Mouse (Mus musculus) limb, embryonic 13.5 days (tissue): ENCODE results near the gene Sdk2. TPM values are rescaled to one million over a fixed set of nuclear protein-coding genes. Genes with fewer than 3 reads are reported as not detected.

Experiments used
- ATAC-seq: fragments of 200-750 bp; cut with Nextera tagmentation; 2 replicates; pipeline ENCODE4 v1.8.0; 2017; ENCODE audit warnings: low read depth, moderate number of reproducible peaks, moderate TSS enrichment; ENCODE audit not compliant: low FRiP score
- H3K27ac ChIP-seq: fragments of 300-500 bp; sonication (generic); 2 replicates; pipeline ENCODE4 v1.5.1; 2015; ENCODE audit warnings: inconsistent platforms, mild to moderate bottlenecking, moderate library complexity
- H3K27me3 ChIP-seq: fragments of 300-500 bp; sonication (generic); 2 replicates; pipeline ENCODE4 v1.6.1; 2015; ENCODE audit warnings: mild to moderate bottlenecking, inconsistent platforms
- H3K36me3 ChIP-seq: fragments of 300-500 bp; sonication (generic); 2 replicates; pipeline ENCODE4 v1.6.1; 2015; ENCODE audit warnings: inconsistent platforms, mild to moderate bottlenecking, moderate library complexity
- H3K4me1 ChIP-seq: fragments of 300-500 bp; sonication (generic); 2 replicates; pipeline ENCODE4 v1.6.1; 2015; ENCODE audit warnings: inconsistent platforms
- H3K4me2 ChIP-seq: fragments of 300-500 bp; sonication (generic); replicated peaks from 2 replicates; pipeline ENCODE4 v1.6.1; 2015; ENCODE audit warnings: inconsistent platforms, mild to moderate bottlenecking, moderate library complexity
- H3K4me3 ChIP-seq: fragments of 300-500 bp; sonication (generic); 2 replicates; pipeline ENCODE4 v1.5.1; 2015; ENCODE audit warnings: moderate library complexity, mild to moderate bottlenecking, inconsistent platforms
- H3K9ac ChIP-seq: fragments of 300-500 bp; sonication (generic); 2 replicates; pipeline ENCODE4 v1.6.1; 2015; ENCODE audit warnings: mild to moderate bottlenecking, inconsistent platforms
- H3K9me3 ChIP-seq: fragments of 300-500 bp; sonication (generic); 2 replicates; pipeline ENCODE4 v1.6.1; 2016; ENCODE audit warnings: inconsistent platforms
- whole genome bisulfite sequencing: fragments of 180-500 bp; shearing (Covaris S2); methylation state at CpG from one replicate; pipeline ENCODE4 v1.1.7; 2015; 5-methylcytosine and 5-hydroxymethylcytosine counted together
- polyA plus RNA-seq: library from polyadenylated mRNA; unstranded; fragments of >200 nt; fragmentation: Nextera tagmentation; extraction: Ambion mirVana; gene quantifications from 2 replicates; pipeline ENCODE4 v1.2.1, GENCODE M21; 2015

The Sdk2 gene
- polyA plus RNA-seq, 1 experiment from 2014 or later: 5.8 TPM

DNA sequence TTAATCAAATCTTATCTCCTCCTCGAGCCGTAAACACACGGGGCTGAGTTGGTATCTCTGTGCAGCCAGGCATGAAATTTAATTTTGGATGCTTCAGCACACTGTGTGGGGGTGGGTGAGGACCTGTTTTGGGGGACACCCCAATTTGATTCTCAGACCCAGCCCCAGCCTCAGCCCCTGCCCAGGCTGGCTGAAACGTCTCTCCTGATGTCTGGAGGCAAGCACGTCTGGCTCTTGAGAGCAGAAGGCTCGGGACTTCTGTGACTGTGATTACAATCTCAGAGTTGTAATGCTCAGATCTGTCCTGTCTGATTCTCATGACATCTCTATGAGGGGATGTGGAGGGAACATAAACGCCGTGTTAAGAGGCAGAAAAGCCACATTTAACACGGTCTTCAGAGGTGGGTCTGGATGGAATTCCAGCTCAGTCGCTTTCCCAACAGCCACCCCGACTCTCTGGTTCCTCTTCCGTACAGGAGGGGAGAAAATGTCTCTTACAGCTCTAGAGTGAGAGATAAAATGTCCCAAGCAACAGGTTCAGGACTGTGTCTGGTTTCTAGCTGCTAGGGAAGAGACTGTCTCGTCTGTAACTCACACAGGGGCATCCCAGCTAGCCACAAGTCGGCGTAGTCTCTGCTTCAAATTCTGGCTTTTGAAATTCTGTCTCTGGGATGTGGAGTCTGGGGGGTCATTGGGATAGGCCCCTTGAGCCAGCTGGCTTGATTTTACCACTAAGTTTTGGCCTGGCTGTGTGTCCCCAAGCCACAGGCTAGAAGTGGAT lies 50.5 kb downstream of the Sdk2 start:
- Histone ChIP-seq H3K9ac (peak overlapping the region; percentile 39), H3K4me3 (no peak overlapping the region), H3K4me1 (peaks cover 41% of the 10 kb centered on the region), H3K36me3 (no peaks in the 10 kb centered on the region), H3K4me2 (peak overlapping the region; percentile 38), H3K27me3 (peaks cover 85% of the 10 kb centered on the region), H3K9me3 (no peaks in the 10 kb centered on the region), H3K27ac (no peak overlapping the region)
- 20% methylated on average over 15 of the region's 15 CpGs for WGBS
- no peak for ATAC-seq

DNA sequence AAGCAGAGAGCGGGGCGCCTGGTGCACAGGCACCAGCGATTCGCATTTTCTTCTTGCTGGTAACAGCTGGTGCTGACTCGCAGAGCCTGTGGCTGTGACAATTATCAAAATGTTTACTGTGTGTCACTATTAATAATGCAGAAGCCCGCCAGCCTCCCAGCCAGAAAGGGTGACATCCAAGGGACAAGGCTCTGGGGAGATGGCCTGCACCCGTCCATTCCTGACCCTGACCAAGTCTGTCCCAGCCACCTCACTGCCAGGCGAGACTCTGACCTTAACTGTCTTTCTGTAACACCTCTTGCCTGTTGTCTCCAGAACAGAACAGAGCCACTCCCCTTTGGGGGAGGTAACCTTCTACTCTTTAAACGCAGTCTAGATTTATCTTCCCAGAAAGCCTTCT lies 55.3 kb downstream of the Sdk2 start:
- Histone ChIP-seq H3K4me2 (no peak overlapping the region), H3K27ac (no peak overlapping the region), H3K27me3 (peaks cover 40% of the 10 kb centered on the region), H3K9ac (no peak overlapping the region), H3K36me3 (no peaks in the 10 kb centered on the region), H3K4me3 (no peak overlapping the region), H3K9me3 (no peaks in the 10 kb centered on the region), H3K4me1 (peaks cover 15% of the 10 kb centered on the region)
- no peak for ATAC-seq
- 64% methylated on average over 9 of the region's 9 CpGs for WGBS

DNA sequence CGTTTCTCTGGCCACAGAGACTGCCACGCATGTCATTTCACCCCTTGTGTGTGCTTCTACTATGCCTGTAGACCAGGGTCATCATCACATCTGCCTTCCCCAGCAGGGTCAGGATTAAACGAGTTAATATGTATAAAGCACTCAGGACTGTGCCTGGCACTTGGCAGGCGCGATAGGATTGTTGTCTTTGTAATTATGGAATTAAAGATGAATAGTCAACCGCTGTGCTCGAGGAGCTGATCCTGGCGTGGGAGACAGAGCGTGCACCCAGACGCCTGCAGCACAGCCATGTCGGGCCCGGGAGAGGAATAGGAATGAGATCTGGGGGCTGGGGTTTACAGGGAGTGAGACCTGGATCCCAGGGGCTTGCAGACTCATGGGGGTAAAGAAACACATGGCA lies 61.0 kb downstream of the Sdk2 start:
- H3K4me2 ChIP-seq: no peak overlapping the region
- no peaks in the 10 kb centered on the region for H3K4me1 ChIP-seq
- peaks cover 4% of the 10 kb centered on the region; the same call in 1 of the 2 replicates for H3K27me3 ChIP-seq
- H3K36me3 ChIP-seq: no peaks in the 10 kb centered on the region
- no peak overlapping the region for H3K27ac ChIP-seq
- no peak for ATAC-seq
- WGBS: 59% methylated on average over 12 of the region's 12 CpGs
- no peak overlapping the region for H3K4me3 ChIP-seq
- no peaks in the 10 kb centered on the region for H3K9me3 ChIP-seq
- H3K9ac ChIP-seq: no peak overlapping the region

DNA sequence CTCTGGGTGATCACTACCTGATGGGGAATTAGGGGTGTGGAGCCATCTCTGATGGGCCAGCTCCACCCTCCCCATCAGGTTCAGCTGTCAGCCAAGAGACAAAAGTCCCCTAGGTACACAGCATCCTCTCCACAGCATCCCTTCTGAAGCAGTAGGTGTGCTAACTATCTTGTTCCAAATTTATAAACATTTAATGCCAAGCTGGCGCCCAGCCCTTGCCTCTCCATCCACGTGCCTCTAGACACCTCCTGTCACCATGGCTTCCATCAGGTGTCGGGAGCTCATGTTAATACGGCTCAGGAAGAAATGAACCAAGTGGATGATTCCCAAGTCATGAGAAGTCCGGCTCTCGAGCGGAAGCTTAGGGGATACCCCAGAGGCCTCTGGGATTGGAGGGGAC lies 62.2 kb downstream of the Sdk2 start:
- Histone ChIP-seq H3K4me1 (peaks cover 7% of the 10 kb centered on the region), H3K4me3 (no peak overlapping the region), H3K9me3 (no peaks in the 10 kb centered on the region), H3K9ac (no peak overlapping the region), H3K36me3 (no peaks in the 10 kb centered on the region), H3K27ac (no peak overlapping the region), H3K27me3 (peaks cover 4% of the 10 kb centered on the region; the same call in 1 of the 2 replicates), H3K4me2 (no peak overlapping the region)
- ATAC-seq: no peak
- 94% methylated on average over 7 of the region's 7 CpGs for WGBS

DNA sequence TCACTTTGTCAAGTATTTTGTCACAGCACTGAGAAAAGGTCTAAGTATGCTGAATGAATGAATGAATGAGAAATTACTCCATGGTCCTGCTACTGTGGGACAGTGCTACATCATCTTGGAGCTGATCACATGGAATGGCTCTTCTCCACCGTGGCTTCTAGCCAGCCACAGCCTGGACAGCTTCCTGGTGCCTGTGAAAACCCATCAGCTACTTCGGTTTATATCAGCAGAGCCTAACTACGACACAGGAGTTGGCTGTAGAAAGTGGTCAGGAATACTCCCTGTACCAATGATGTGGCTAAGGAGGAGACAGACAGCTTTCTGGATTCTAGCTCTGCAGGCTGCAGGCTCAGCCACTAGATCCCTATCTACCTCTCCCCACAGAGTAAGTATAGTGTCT lies 63.7 kb downstream of the Sdk2 start:
- Histone ChIP-seq H3K9ac (no peak overlapping the region), H3K27me3 (peaks cover 4% of the 10 kb centered on the region; the same call in 1 of the 2 replicates), H3K4me2 (no peak overlapping the region), H3K36me3 (no peaks in the 10 kb centered on the region), H3K9me3 (no peaks in the 10 kb centered on the region), H3K4me1 (peaks cover 7% of the 10 kb centered on the region), H3K4me3 (no peak overlapping the region), H3K27ac (no peak overlapping the region)
- ATAC-seq: no peak
- WGBS: 88% methylated on average over 3 of the region's 3 CpGs

DNA sequence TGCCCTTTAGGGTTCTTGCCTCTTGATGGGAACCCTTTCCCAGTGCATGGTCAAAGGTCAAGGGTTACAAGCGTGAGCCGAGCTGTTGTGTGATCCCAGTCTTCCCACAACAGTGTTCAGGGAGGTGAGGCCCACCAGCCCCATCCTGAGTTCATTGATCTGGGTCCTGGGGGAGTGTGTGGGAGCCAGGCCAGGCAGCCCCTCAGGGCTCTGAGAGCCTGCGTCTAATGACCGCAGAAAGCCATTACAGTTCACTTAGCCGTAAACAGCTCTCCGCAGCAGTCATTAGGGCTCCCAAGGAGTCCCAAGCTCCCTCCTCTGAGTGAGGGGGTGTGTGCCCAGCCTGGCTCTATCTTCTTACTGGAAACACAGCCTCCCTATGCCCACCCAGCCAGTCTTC lies 66.8 kb downstream of the Sdk2 start:
- H3K27ac ChIP-seq: no peak overlapping the region
- H3K9ac ChIP-seq: no peak overlapping the region
- no peak for ATAC-seq
- WGBS: 24% methylated on average over 6 of the region's 6 CpGs
- H3K36me3 ChIP-seq: no peaks in the 10 kb centered on the region
- H3K9me3 ChIP-seq: no peaks in the 10 kb centered on the region
- peaks cover 7% of the 10 kb centered on the region for H3K4me1 ChIP-seq
- no peak overlapping the region for H3K4me3 ChIP-seq
- no peak overlapping the region for H3K4me2 ChIP-seq
- H3K27me3 ChIP-seq: peaks cover 2% of the 10 kb centered on the region; the same call in 1 of the 2 replicates

DNA sequence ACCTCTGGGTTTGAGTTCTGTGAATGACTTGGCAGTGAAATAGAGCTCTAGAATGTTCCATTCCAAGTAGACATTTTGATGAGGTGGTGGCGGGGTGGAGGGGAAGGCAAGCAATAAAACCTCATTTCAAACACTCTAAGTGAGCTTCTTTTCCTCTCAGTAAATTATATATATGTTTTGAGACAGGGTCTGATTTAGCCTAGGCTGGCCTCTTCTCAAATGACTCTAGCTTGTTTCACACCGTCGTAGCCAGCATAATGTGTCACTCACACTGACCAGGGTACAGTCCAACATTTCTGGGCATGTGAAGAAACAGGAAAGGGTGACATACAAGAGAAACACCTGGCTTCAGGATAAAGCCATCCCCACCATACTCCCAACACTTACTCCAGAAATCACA lies 68.1 kb downstream of the Sdk2 start:
- ATAC-seq: no peak
- H3K4me1 ChIP-seq: peaks cover 17% of the 10 kb centered on the region
- peaks cover 10% of the 10 kb centered on the region for H3K27me3 ChIP-seq
- no peaks in the 10 kb centered on the region for H3K36me3 ChIP-seq
- H3K9ac ChIP-seq: no peak overlapping the region
- H3K4me2 ChIP-seq: no peak overlapping the region
- 84% methylated on average over 3 of the region's 3 CpGs for WGBS
- no peaks in the 10 kb centered on the region for H3K9me3 ChIP-seq
- H3K4me3 ChIP-seq: no peak overlapping the region
- H3K27ac ChIP-seq: no peak overlapping the region

DNA sequence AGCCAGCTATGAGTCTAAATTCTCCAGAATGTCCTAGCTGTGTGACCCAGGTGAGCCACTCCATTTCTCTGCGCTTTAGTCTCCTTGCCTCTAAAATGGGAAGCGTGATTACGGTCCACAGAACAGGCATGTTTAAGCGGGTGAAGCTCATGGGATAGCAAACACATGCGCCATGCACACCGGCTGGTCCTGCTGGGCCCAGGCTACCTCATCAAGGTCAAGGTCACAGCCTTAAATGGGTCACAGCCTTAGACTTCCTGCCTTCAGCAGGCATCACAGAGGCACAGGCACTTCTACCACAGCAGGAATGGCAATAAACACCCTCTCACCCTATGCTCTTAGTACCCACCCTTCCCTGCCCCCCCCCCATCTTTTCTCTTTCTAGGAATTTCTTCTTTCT lies 72.9 kb downstream of the Sdk2 start:
- Histone ChIP-seq H3K9ac (no peak overlapping the region), H3K4me2 (no peak overlapping the region), H3K27ac (no peak overlapping the region), H3K4me1 (peaks cover 45% of the 10 kb centered on the region), H3K9me3 (no peaks in the 10 kb centered on the region), H3K4me3 (no peak overlapping the region), H3K27me3 (peaks cover 38% of the 10 kb centered on the region), H3K36me3 (no peaks in the 10 kb centered on the region)
- WGBS: 56% methylated on average over 6 of the region's 6 CpGs
- ATAC-seq: no peak

DNA sequence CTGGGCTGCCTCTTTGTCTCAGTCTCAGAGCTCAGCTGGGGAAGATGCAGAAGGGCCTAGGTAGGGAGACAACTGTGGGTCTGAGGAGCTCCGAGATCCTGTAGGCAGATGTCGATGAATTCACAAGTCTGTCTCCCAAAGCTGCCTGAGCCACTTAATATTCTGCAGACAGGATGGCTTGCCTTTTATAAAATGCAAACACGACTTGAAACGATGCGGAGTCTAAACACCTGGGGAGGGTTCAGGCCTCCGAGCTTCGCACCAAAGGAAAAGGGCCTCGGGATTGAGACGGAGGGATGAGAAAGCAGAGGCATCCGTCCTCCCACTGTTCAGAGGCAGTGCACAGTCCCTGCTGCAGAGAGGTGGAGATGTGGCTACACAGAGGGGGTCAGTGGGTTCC lies 74.0 kb downstream of the Sdk2 start:
- Histone ChIP-seq H3K4me3 (no peak overlapping the region), H3K9ac (no peak overlapping the region), H3K36me3 (no peaks in the 10 kb centered on the region), H3K4me2 (no peak overlapping the region), H3K4me1 (peaks cover 45% of the 10 kb centered on the region), H3K9me3 (no peaks in the 10 kb centered on the region), H3K27ac (no peak overlapping the region), H3K27me3 (peaks cover 46% of the 10 kb centered on the region)
- WGBS: 72% methylated on average over 10 of the region's 10 CpGs
- no peak for ATAC-seq

DNA sequence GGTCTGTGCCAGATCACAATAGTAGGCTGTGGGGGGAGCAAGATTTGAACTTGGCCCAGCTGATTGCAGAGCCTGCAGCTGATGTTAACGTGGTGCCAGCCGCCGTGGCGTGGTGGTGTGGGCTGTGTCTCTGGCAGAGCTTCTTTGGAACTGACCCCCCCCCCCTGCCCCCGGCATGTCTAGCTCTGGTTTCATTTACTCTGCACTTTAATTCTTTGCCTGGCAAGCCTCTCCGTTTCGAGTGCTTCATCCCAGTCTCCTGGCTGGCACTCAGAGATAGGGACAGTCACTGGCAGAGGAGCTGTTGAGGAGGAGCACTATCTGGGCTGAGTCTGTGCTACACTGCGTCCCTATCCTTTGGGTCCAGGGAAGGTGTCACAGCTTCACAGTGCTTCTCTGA lies 75.0 kb downstream of the Sdk2 start:
- WGBS: 56% methylated on average over 8 of the region's 8 CpGs
- no peak overlapping the region for H3K9ac ChIP-seq
- H3K27ac ChIP-seq: no peak overlapping the region
- peaks cover 52% of the 10 kb centered on the region for H3K27me3 ChIP-seq
- no peak for ATAC-seq
- H3K4me3 ChIP-seq: no peak overlapping the region
- H3K9me3 ChIP-seq: no peaks in the 10 kb centered on the region
- H3K4me2 ChIP-seq: no peak overlapping the region
- H3K36me3 ChIP-seq: no peaks in the 10 kb centered on the region
- H3K4me1 ChIP-seq: peaks cover 46% of the 10 kb centered on the region

DNA sequence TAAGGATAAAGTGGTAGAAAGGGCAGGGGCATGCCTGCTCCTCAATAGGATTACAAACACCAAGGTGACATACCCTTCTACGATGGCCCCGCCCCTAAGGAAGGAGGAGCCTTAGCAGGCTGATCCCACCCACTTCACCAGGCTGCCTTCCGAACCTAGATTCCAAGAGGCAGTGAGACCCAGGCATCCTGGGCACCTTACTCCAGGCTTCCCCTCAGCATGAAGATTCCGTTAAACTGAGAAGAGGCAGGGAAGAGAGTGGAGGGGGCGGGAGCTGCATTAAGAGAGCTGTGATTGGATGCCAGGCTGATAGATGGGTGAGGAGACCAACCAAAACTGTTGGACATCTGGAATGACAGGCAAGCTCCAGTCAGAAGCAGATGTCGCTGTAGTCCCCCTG lies 76.4 kb downstream of the Sdk2 start:
- peaks cover 60% of the 10 kb centered on the region for H3K4me1 ChIP-seq
- peak overlapping the region; percentile 65; the same call in 1 of the 2 replicates for H3K27ac ChIP-seq
- WGBS: 0% methylated on average over 6 of the region's 6 CpGs
- H3K36me3 ChIP-seq: no peaks in the 10 kb centered on the region
- no peaks in the 10 kb centered on the region for H3K9me3 ChIP-seq
- H3K27me3 ChIP-seq: peaks cover 52% of the 10 kb centered on the region
- peak overlapping the region; percentile 55 for H3K4me2 ChIP-seq
- peak; percentile 81 for ATAC-seq
- 0 out of 2 replicates have a peak overlapping the region, but pooled peaks have one; percentile 31 for H3K9ac ChIP-seq
- H3K4me3 ChIP-seq: peak overlapping the region; percentile 32

DNA sequence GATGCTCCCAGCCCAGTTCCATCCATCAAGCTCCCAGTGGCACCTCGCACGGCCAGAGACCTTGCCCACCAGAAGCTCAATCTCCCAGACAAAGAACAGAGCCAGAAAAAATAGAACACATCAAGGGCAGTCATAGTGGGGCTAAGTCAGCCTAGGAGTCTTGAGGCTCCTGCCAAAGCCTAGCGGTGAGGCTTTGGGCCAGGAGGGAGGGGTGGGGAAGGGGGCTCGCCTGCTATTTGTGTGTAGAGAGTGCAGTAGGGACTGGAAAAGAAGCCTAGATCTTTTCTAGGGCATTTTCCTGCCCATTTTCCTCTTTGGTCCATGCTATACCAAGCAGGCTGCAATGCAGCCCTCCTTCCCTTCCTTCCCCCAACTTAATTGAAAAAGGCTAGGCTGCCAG lies 76.8 kb downstream of the Sdk2 start:
- ATAC-seq: peak; percentile 48; the same call in 1 of the 2 replicates
- WGBS: 18% methylated on average over 4 of the region's 4 CpGs
- no peaks in the 10 kb centered on the region for H3K9me3 ChIP-seq
- peak overlapping the region; percentile 32 for H3K4me3 ChIP-seq
- H3K27ac ChIP-seq: peak overlapping the region; percentile 65; the same call in 1 of the 2 replicates
- peaks cover 55% of the 10 kb centered on the region for H3K27me3 ChIP-seq
- H3K4me2 ChIP-seq: peak overlapping the region; percentile 55
- peaks cover 64% of the 10 kb centered on the region for H3K4me1 ChIP-seq
- H3K9ac ChIP-seq: no peak overlapping the region; the same call in 1 of the 2 replicates
- no peaks in the 10 kb centered on the region for H3K36me3 ChIP-seq
